Mouse (Mus musculus): ENCODE results near the gene Peli2. TPM values are rescaled to one million over a fixed set of nuclear protein-coding genes. Genes with fewer than 3 reads are reported as not detected.
A peak's percentile ranks its signal among the peaks of the same experiment; 100 is the strongest.

Peli2 gene
- total RNA-seq, 1 experiment from 2014 or later = 25.8 TPM

DNA sequence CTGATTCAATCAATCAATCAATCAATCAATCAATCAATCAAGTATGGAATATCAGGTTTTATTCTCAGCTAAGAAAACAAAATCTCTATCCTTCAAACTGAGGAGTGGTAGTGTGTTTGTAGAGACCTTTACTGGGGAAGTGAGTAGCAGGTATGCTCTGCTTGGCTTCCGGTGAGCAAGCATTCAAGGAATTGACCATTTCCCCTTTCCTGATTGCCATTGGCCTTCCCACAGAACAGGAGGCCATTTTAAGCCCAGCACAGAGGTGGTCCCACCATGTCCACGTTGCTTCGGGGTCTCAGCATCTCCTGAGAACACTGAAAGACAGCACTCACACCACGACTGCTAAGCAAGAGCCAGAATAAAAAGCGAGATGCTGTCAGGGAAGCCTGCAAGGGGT lies 174.8 kb downstream of the Peli2 start:
- no peak for DNase-seq

DNA sequence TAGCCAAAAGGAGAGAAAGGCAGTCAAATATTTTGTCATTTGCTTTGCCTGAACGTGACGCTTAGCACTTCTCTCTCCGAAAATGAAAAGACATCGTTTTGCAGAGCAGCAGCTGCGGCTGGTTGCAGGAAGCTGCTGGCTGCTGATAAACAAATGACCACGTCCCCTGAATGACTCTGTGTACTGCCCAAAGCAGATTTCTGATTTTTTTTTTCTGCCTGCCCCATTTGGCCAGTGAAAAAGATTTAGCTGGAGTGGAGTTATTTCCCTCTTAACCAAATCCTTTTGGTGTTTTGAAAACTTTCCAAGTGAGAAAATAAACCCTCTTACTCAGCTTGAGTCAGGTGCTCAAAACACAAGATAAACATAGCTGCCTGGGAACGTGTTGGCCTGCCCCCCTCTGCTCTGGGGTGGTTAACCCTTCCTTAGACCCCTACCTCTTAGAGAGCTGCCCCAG lies 175.2 kb downstream of the Peli2 start:
- DNase-seq = no peak

DNA sequence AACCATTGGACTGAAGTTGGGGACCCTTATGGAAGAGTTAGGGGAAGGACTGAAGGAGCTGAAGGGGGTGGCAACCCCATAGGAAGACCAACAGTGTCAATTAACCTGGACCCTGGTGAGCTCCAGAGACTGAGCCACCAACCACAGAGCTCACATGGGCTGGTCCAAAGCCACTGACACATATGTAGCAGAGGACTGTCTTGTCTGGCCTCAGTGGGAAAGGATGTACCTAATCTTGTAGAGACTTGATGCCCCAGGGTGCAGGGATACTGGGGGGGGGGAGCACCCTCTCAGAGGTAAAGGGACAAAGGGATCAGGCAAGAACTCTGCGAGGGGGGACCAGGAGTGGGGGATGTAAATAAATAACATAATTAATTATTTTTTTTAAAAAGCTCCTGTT lies 176.2 kb downstream of the Peli2 start:
- DNase-seq = no peak

DNA sequence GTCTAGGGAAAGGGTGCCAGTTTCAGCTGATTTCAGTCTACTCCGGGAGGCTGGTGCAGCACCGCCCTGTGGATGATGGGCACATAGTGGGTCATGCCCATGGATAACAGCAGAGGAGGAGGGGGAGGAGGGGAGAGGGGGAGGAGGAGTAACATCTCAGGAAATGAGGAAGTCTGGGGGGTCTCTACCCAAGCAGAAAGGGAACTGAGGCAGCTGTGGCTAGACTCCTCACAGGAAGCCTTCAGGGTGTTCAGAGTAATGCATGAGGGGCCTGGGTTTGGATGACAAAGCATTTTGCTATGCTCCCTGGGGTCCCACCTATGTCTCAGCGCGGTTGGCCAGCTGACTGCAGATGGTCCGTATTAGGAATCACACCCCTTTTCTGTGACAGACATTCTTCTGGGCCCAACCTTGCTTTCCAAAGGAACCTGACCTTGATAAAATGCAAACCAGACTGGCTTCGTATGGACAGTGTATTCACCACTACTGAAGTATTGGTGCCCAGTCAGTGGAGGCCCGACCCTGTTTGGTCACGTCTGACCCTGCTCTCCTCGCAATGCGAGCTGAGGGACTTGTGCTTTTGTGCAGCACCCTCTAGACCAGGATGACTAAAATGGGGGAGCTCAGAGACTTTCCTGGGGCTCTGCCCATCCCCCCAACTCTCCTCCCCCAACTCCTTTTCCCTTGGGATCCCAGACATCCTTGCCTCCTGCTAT lies 182.0 kb downstream of the Peli2 start:
- DNase-seq = no peak

DNA sequence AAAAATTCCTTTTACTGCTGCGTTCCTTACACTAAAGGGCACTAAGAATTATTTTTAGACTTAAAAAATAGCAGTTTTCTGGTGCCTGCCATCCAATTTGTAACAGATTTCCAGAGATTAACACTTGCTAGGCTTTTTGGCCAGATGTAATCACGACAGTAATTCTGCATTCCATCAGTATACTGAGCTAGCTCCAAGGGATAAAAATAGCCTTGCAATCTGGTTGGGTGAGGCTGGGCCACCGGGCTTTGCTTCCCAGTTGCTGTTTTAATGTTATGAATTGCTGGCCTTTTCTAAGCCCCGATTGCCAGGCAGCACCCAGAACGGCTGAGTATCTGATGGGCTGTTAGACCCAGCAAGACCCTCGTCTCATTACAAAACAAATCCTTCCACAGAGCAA lies 182.6 kb downstream of the Peli2 start:
- no peak for DNase-seq

DNA sequence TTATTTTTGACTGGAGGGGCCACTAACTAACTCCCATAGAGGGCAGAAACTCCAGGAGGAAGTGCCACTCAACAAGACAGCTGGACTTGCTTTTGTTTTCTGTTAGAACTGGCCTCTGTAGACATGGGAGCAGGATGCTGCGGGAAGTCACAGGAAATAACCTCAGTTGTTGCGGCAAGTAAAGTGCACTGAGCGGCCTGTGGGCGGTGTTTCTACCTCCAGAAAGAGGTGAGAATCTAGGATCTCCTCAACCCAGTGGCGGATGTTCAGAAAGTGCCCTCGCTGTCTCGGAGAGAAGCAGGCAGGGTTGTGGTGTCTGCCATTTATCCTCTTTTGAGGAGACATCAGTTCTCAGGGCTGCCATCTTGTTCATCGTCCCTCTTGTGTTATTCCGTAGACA lies 183.2 kb downstream of the Peli2 start:
- no peak for DNase-seq

DNA sequence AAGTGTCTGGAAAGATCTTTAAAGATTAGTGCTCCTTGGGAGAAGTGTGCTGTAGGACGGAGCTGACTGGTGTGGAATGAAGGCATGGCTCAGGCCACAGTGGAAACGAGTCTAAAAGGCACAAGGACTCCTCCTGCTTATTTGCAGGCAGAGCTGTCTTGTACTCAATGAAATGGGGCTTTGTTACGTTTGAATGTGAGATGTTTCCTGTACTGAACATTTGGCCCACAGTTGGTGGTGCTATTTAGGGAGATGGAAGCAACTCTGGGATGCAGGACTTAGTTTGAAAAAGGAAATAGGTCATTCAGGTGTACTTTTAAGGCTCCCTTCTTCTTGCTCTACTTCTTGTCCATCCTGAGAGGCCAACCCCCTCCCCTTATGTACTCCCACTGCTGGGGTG lies 192.6 kb downstream of the Peli2 start:
- DNase-seq = no peak

DNA sequence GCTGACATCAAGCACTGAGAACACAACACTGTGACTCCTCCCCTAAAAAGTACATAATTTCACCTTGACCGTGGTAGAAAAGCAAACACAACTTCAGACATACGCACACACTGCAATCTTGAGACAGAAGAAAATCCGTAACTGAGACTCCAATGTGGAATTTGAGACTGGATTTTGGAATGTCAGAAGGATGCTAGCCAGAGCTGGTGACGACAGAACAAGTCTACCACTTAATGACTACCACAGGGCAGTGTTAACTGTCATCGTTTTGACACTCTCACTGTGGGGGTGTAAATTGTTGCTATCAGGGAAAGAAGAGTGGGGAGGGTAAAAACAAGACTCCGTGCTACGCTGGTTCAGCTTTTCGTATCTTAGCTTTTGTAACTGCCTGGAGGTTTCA lies 195.8 kb downstream of the Peli2 start:
- no peak for DNase-seq

DNA sequence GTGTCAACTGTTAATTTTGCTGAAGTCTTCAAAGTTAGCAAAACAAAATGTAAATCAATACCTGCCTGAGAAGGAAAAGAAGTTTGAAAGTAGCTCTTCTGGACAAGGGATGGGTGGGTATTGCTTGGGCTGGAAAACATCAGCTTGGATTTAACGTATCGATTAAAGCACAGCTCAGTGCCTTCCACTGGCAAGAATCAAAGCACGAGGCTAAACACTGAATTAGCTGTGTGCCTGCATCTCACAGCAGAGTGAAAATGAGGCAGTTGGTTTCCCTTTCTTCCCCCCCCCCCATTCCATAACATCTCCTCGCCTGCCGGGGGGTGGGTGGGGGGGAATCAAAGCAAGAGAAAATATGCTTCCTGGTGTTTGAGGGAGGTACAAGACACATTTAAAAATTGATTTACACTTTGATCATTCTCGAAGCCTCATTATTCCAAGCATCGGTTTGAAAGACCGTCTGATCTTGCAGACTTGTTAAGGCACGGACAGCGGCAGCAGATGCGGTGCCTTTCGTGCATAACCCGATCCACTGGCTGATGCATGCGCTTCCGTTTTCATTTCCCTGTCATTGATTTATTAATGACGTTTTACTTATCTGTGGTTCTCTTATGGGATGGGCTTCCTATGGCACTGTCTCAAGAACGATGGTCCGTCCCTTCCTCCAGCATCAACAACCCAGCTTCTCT lies 203.3 kb downstream of the Peli2 start:
- no peak for DNase-seq

DNA sequence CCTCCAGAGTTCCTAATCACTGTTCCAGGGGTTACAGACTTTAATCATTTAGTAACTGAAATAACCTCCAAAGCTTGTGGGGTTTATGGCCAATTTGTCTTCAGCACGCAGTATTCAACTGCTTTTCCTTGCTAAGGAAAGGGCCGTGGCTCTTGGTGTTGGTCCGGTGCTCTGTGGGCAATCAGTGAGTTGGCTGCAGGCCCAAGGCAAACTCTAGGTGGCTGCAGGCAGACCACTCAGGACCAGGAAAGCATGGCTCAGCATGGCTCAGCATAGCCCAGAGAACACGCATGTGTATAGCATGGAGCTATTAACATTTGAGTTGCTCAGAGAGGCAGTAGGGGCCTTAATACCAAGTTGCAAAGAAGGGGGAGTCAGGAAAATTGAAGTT lies 203.8 kb downstream of the Peli2 start:
- DNase-seq = no peak

DNA sequence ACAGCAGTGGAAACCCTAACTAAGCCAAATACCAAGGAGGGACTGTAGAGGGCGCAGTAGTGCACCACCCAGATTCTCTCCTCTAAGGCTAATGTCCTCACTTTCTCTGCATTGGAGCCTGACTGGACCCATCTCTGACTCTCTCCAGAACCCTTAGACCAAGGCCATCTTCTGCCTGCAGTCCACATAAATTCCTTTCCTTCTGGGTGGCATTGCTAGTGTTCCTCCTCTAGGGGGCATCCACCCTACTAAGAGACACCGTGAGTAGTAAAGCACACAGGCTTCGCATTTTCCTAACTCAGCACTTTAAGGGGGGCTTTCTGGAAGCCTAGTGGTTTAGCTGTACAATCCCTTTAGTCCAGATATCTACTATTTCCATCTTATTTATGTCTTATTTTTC lies 207.1 kb downstream of the Peli2 start:
- no peak for DNase-seq

DNA sequence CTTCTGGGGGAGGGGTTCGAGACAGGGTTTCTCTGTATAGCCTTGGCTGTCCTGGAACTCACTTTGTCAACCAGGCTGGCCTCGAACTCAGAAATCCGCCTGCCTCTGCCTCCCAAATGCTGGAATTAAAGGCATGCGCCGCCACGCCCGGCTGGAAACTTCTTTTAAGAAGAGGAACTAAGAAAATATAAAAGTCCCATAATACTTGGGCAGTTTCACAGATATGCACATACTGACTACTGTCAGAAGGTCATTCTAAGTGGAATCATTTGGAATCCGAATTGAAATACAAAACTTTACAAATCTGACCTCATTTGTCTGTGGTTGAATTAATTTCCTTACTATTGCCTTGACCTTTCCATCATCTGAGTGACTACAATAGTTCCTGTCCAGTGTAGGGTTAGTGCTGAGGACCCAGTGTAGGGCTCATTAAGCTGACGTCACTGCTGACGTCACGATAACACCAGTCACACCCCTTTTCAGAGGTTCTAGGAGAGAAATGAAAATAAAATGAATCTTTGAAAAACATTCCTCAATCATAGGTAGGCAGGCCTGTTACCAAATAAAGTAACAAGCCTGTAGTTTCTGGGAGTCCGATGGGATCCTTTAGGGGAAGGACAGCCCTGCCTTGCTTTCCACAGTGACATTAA lies 209.2 kb downstream of the Peli2 start:
- peak; percentile 30 for DNase-seq
